ENCODE assay signal across 8 mouse cellular contexts in the genomic region with DNA sequence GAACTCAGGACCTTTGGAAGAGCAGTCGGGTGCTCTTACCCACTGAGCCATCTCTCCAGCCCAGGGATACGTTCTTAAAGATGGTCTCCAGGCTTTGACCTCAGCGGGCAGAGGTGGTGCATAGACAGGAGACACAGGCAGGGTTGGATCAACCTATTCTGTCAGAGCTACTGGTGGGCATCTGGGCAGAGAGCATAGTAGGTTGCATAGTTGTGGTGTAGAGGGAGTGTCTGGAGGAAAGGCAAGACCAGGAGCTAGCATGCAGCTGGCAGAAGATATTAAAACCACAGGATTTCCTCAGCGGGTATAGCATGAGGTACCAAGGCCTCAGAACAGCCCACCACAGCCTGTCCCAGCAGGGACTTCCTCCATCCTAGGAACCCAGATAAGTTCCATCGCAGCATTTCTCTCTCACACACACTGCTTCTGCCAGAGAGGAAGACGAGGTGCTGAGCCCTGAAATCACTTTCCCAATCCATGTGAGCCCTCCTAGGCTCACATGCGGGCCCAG. TPM values are rescaled to one million over a fixed set of nuclear protein-coding genes. Genes with fewer than 3 reads are reported as not detected.
A peak's percentile ranks its signal among the peaks of the same experiment; 100 is the strongest.
DNase-seq lines count a peak whose midpoint lies in the region; ATAC-seq and TF ChIP-seq lines count a peak whose summit lies in the region.

No protein-coding gene starts in this region.

- H3K27me3 ChIP-seq in intestine, embryonic 14.5 days (replicated peaks; ENCODE audit: control insufficient read depth, insufficient read depth, low read length) = no peaks in the 10 kb centered on the region
- H3K27me3 ChIP-seq in intestine, postnatal 0 days (replicated peaks; ENCODE audit: control insufficient read depth, insufficient read depth, low read length) = no peaks in the 10 kb centered on the region
- no peaks in the 10 kb centered on the region; the same call in 1 of the 2 replicates for H3K27me3 ChIP-seq in liver, embryonic 16.5 days (ENCODE audit: control insufficient read depth, insufficient read depth, low read depth, low read length)
- H3K27me3 ChIP-seq in midbrain, embryonic 11.5 days (ENCODE audit: control insufficient read depth, insufficient read depth, low read length) = 0 out of 2 replicates have a peak, but pooled peaks cover 4% of the 10 kb centered on the region

- H3K9me3 ChIP-seq in intestine, embryonic 14.5 days (ENCODE audit: control insufficient read depth, low read length) = no peaks in the 10 kb centered on the region
- H3K9me3 ChIP-seq in intestine, postnatal 0 days (ENCODE audit: control insufficient read depth) = no peaks in the 10 kb centered on the region
- H3K9me3 ChIP-seq in liver, embryonic 16.5 days (replicated peaks; ENCODE audit: control insufficient read depth, low read length) = no peaks in the 10 kb centered on the region
- H3K9me3 ChIP-seq in midbrain, embryonic 11.5 days (ENCODE audit: control insufficient read depth, low read length) = no peaks in the 10 kb centered on the region

- no peak overlapping the region for H3K4me2 ChIP-seq in intestine, embryonic 14.5 days (ENCODE audit: low read length)
- no peak overlapping the region for H3K4me2 ChIP-seq in intestine, postnatal 0 days (replicated peaks; ENCODE audit: low read depth)
- H3K4me2 ChIP-seq in liver, embryonic 16.5 days (ENCODE audit: low read depth, low read length) = no peak overlapping the region
- no peak overlapping the region for H3K4me2 ChIP-seq in midbrain, embryonic 11.5 days

- H3K27ac ChIP-seq in intestine, embryonic 14.5 days (ENCODE audit: low read depth) = peak overlapping the region; percentile 16; the same call in 1 of the 2 replicates
- no peak overlapping the region for H3K27ac ChIP-seq in intestine, postnatal 0 days (ENCODE audit: low read depth, low read length)
- H3K27ac ChIP-seq in liver, embryonic 16.5 days (ENCODE audit: low read length) = peak overlapping the region; percentile 10; the same call in 1 of the 2 replicates
- no peak overlapping the region for H3K27ac ChIP-seq in midbrain, embryonic 11.5 days (ENCODE audit: low read depth, low read length)

- no peak for TF ChIP-seq CTCF in intestine, postnatal 0 days (IDR thresholded peaks at IDR 0.05; ENCODE audit: low read depth)

- H3K36me3 ChIP-seq in intestine, embryonic 14.5 days (ENCODE audit: control insufficient read depth, insufficient read depth, low read length) = no peaks in the 10 kb centered on the region
- no peaks in the 10 kb centered on the region for H3K36me3 ChIP-seq in intestine, postnatal 0 days (ENCODE audit: control insufficient read depth, insufficient read depth)
- no peaks in the 10 kb centered on the region for H3K36me3 ChIP-seq in liver, embryonic 16.5 days (ENCODE audit: control insufficient read depth, insufficient read depth)
- no peaks in the 10 kb centered on the region for H3K36me3 ChIP-seq in midbrain, embryonic 11.5 days (ENCODE audit: control insufficient read depth, insufficient read depth, low read length)

- no peak for ATAC-seq in intestine, embryonic 14.5 days (replicated peaks; ENCODE audit: low FRiP score, low TSS enrichment, low read depth)
- no peak for ATAC-seq in intestine, postnatal 0 days
- peak; percentile 85 for ATAC-seq in common myeloid progenitor, adult 5-6 weeks (replicated peaks; ENCODE audit: low read depth, poor library complexity, severe bottlenecking)
- 0 out of 2 replicates have a peak, but pooled peaks have one; percentile 14 for ATAC-seq in liver, embryonic 16.5 days (ENCODE audit: low read depth)
- ATAC-seq in midbrain, embryonic 11.5 days (ENCODE audit: low FRiP score) = no peak

- H3K9ac ChIP-seq in intestine, embryonic 14.5 days (ENCODE audit: low read length) = no peak overlapping the region
- H3K9ac ChIP-seq in intestine, postnatal 0 days (ENCODE audit: low read depth, low read length) = no peak overlapping the region
- H3K9ac ChIP-seq in liver, embryonic 16.5 days (ENCODE audit: low read depth, low read length) = no peak overlapping the region
- H3K9ac ChIP-seq in midbrain, embryonic 11.5 days (ENCODE audit: low read length) = no peak overlapping the region

- no peak for DNase-seq in intestine, embryonic 14.5 days (ENCODE audit: low spot score)
- peak; percentile 15 for DNase-seq in CD4-positive helper T cell, adult 2 months (ENCODE audit: low read depth, low spot score)
- no peak for DNase-seq in ovary, postnatal 10 days (ENCODE audit: low spot score)
- no peak for DNase-seq in midbrain, embryonic 11.5 days (ENCODE audit: low spot score, missing footprints)
- no peak for DNase-seq in urinary bladder, postnatal 14 days (ENCODE audit: low spot score)

- H3K4me1 ChIP-seq in intestine, embryonic 14.5 days (replicated peaks; ENCODE audit: control insufficient read depth, insufficient read depth, low read length) = peaks cover 44% of the 10 kb centered on the region
- no peaks in the 10 kb centered on the region; the same call in 1 of the 2 replicates for H3K4me1 ChIP-seq in intestine, postnatal 0 days (replicated peaks; ENCODE audit: control insufficient read depth, insufficient read depth, low read length)
- peaks cover 11% of the 10 kb centered on the region for H3K4me1 ChIP-seq in liver, embryonic 16.5 days (ENCODE audit: control insufficient read depth, low read depth, low read length)
- H3K4me1 ChIP-seq in midbrain, embryonic 11.5 days (ENCODE audit: control insufficient read depth, insufficient read depth, low read length) = peaks cover 32% of the 10 kb centered on the region

- H3K4me3 ChIP-seq in intestine, embryonic 14.5 days (ENCODE audit: low read depth, low read length) = no peak overlapping the region
- no peak overlapping the region for H3K4me3 ChIP-seq in intestine, postnatal 0 days (ENCODE audit: low read depth, low read length)
- H3K4me3 ChIP-seq in liver, embryonic 16.5 days (ENCODE audit: low read depth, low read length) = no peak overlapping the region
- H3K4me3 ChIP-seq in midbrain, embryonic 11.5 days (ENCODE audit: low read depth, low read length) = no peak overlapping the region

- WGBS in intestine, embryonic 14.5 days = 84% methylated on average over 7 of the region's 7 CpGs
- WGBS in intestine, postnatal 0 days = 75% methylated on average over 7 of the region's 7 CpGs
- WGBS in liver, embryonic 16.5 days (ENCODE audit: insufficient replicate concordance) = 28% methylated on average over 7 of the region's 7 CpGs
- WGBS in midbrain, embryonic 11.5 days = 85% methylated on average over 7 of the region's 7 CpGs

RNA-seq across cellular contexts. Expression of a gene that starts 39.9 kb away (rescaled TPM):
- 60.8 and 65.2 TPM in 2 replicates for polyA plus RNA-seq in intestine, embryonic 14.5 days (2014; fragmentation: Nextera tagmentation; extraction: Ambion mirVana)
- 54.1 and 59.1 TPM in 2 replicates for polyA plus RNA-seq in intestine, postnatal 0 days (2015; fragmentation: Nextera tagmentation; extraction: Ambion mirVana)
- 49.4 and 78.2 TPM in 2 replicates for total RNA-seq in common myeloid progenitor, adult 5-6 weeks (2017)
- polyA plus RNA-seq in liver, embryonic 16.5 days (2015; fragmentation: Nextera tagmentation; extraction: Ambion mirVana) = 23.5 and 26.1 TPM in 2 replicates
- 88.8 TPM in 2 replicates for polyA plus RNA-seq in midbrain, embryonic 11.5 days (2014; fragmentation: Nextera tagmentation; extraction: Ambion mirVana)

Comparison
In these comparisons a context has a peak if more than half of its experiments do, and no peak if none do; other contexts are left out.
1. H3K27ac ChIP-seq: peak in intestine, embryonic 14.5 days (single experiment) and liver, embryonic 16.5 days (single experiment); none in intestine, postnatal 0 days (single experiment) and midbrain, embryonic 11.5 days (single experiment).
2. ATAC-seq: peak in common myeloid progenitor, adult 5-6 weeks (single experiment) and liver, embryonic 16.5 days (single experiment); none in intestine, embryonic 14.5 days (single experiment), intestine, postnatal 0 days (single experiment) and midbrain, embryonic 11.5 days (single experiment).